Mouse (Mus musculus) cerebellum, adult 2 months (tissue): ENCODE data around the gene Il6. TPM values are rescaled to one million over a fixed set of nuclear protein-coding genes. Genes with fewer than 3 reads are reported as not detected.

ENCODE experiments used
- DNase-seq, 2 experiments: peaks; one replicate each; pipeline ENCODE4 v3.0.0; 2021
- H3K27ac ChIP-seq: fragments of 200-500 bp; 2 replicates; pipeline ENCODE4 v1.5.1; 2012; ENCODE audit warnings: low read length, control low read depth, inconsistent platforms; ENCODE audit not compliant: insufficient read depth
- H3K27me3 ChIP-seq: fragments of 200-500 bp; 2 replicates; pipeline ENCODE4 v1.6.1; 2012; ENCODE audit warnings: inconsistent platforms, mild to moderate bottlenecking, low read length, moderate library complexity; ENCODE audit not compliant: control insufficient read depth, insufficient read depth
- H3K4me1 ChIP-seq: fragments of 200-500 bp; 2 replicates; pipeline ENCODE4 v1.6.1; 2011; ENCODE audit warnings: low read length; ENCODE audit not compliant: control insufficient read depth, insufficient read depth
- H3K4me3 ChIP-seq: fragments of 200-500 bp; replicated peaks from 2 replicates; pipeline ENCODE3; 2011; ENCODE audit warnings: mild to moderate bottlenecking, low read depth, low read length, control low read depth; ENCODE audit not compliant: insufficient read depth
- CTCF ChIP-seq: fragments of 200-500 bp; IDR thresholded peaks from 2 replicates; pipeline ENCODE4 v1.5.1; 2011; ENCODE audit warnings: low read depth, mild to moderate bottlenecking, control low read depth, low read length, moderate library complexity, borderline replicate concordance; ENCODE audit not compliant: insufficient read depth
- POLR2A ChIP-seq: fragments of 200-500 bp; IDR thresholded peaks from 2 replicates; pipeline ENCODE4 v1.6.1; 2011; ENCODE audit warnings: low read length, control low read depth, borderline replicate concordance; ENCODE audit not compliant: insufficient read depth
- WGBS: fragments of 180-500 bp; shearing (Covaris S2); methylation state at CpG from one replicate; pipeline ENCODE4 v1.1.7; 2018; 5-methylcytosine and 5-hydroxymethylcytosine counted together
- polyA plus RNA-seq: library from polyadenylated mRNA; depleted of rRNA; stranded (reverse); fragments of >200 nt; gene quantifications from 2 replicates; pipeline ENCODE4 v1.2.3, GENCODE M21; 2012; rRNA removed

The Il6 gene
- polyA plus RNA-seq = not detected in 2 replicates

GRCm38 (mm10) chr5:30012726-30013503, at the start of gene Il6:
Gene Il6 (plus strand): TSS chr5:30013114.
- peak; percentile 87 to 89 for DNase-seq
- H3K27me3 ChIP-seq = no peaks in the 10 kb centered on the region
- H3K4me3 ChIP-seq = no peak within 1 kb of the TSS
- peak; percentile 39 for TF ChIP-seq CTCF
- TF ChIP-seq POLR2A = no peak
- H3K4me1 ChIP-seq = no peaks in the 10 kb centered on the region
- 30% methylated on average over 16 of the region's 16 CpGs for WGBS
- H3K27ac ChIP-seq = no peak within 1 kb of the TSS

- no peak overlapping the region for H3K27ac ChIP-seq
- DNase-seq = no peak
- no peaks in the 10 kb centered on the region for H3K4me1 ChIP-seq
- TF ChIP-seq CTCF = no peak
- TF ChIP-seq POLR2A = no peak
- WGBS = 83% methylated on average over 1 of the region's 1 CpGs
- H3K27me3 ChIP-seq = no peaks in the 10 kb centered on the region
- H3K4me3 ChIP-seq = no peak overlapping the region
These were observed 49.4 kb upstream of the Il6 start for GRCm38 (mm10) chr5:29963488-29963887.

GRCm38 (mm10) chr5:29970212-29970611, 42.7 kb upstream of the Il6 start:
- TF ChIP-seq POLR2A (no peak), CTCF (no peak)
- 95% methylated on average over 1 of the region's 1 CpGs for WGBS

GRCm38 (mm10) chr5:29972796-29973195, 40.1 kb upstream of the Il6 start:
- no peak overlapping the region for H3K4me3 ChIP-seq
- H3K27ac ChIP-seq = no peak overlapping the region
- no peak for DNase-seq
- no peak for TF ChIP-seq CTCF
- TF ChIP-seq POLR2A = no peak
- H3K27me3 ChIP-seq = no peaks in the 10 kb centered on the region
- H3K4me1 ChIP-seq = no peaks in the 10 kb centered on the region
- 80% methylated on average over 5 of the region's 5 CpGs for WGBS

More at GRCm38 (mm10) chr5:29970212-29970611, 42.7 kb upstream of the Il6 start:
- no peak for DNase-seq
- Histone ChIP-seq H3K4me1 (no peaks in the 10 kb centered on the region), H3K4me3 (no peak overlapping the region), H3K27me3 (no peaks in the 10 kb centered on the region), H3K27ac (no peak overlapping the region)

- WGBS = 88% methylated on average over 1 of the region's 1 CpGs
- DNase-seq = no peak
These were observed 39.4 kb upstream of the Il6 start for GRCm38 (mm10) chr5:29973533-29973932.

GRCm38 (mm10) chr5:29974115-29974514, 38.8 kb upstream of the Il6 start:
- Histone ChIP-seq H3K27ac (no peak overlapping the region), H3K27me3 (no peaks in the 10 kb centered on the region), H3K4me1 (no peaks in the 10 kb centered on the region), H3K4me3 (no peak overlapping the region)
- no peak for TF ChIP-seq POLR2A
- TF ChIP-seq CTCF = no peak
- DNase-seq = no peak

More at GRCm38 (mm10) chr5:29973533-29973932, 39.4 kb upstream of the Il6 start:
- Histone ChIP-seq H3K27ac (no peak overlapping the region), H3K4me3 (no peak overlapping the region), H3K27me3 (no peaks in the 10 kb centered on the region), H3K4me1 (no peaks in the 10 kb centered on the region)
- TF ChIP-seq POLR2A (no peak), CTCF (no peak)

GRCm38 (mm10) chr5:29993583-29993982, 19.3 kb upstream of the Il6 start:
- no peak for DNase-seq
- no peaks in the 10 kb centered on the region for H3K27me3 ChIP-seq
- no peak overlapping the region for H3K27ac ChIP-seq
- TF ChIP-seq POLR2A = no peak
- TF ChIP-seq CTCF = no peak
- H3K4me3 ChIP-seq = no peak overlapping the region
- H3K4me1 ChIP-seq = no peaks in the 10 kb centered on the region
- WGBS = 94% methylated on average over 1 of the region's 1 CpGs

GRCm38 (mm10) chr5:29994344-29994743, 18.6 kb upstream of the Il6 start:
- H3K27ac ChIP-seq = no peak overlapping the region
- no peak for DNase-seq
- H3K4me1 ChIP-seq = no peaks in the 10 kb centered on the region
- WGBS = 91% methylated on average over 1 of the region's 1 CpGs
- no peak overlapping the region for H3K4me3 ChIP-seq
- H3K27me3 ChIP-seq = no peaks in the 10 kb centered on the region
- TF ChIP-seq POLR2A = no peak
- TF ChIP-seq CTCF = no peak
